Mouse (Mus musculus) C2C12 (cell line): Measurements from ENCODE around the gene Gm15557.

Experiments
- FOSL1 ChIP-seq: IDR thresholded peaks from one replicate; pipeline ENCODE4 v1.8.0; 2011; ENCODE audit warnings: mild to moderate bottlenecking, low read length; ENCODE audit not compliant: poor library complexity, insufficient read depth, severe bottlenecking
- MAX ChIP-seq: IDR thresholded peaks from one replicate; pipeline ENCODE4 v1.6.1; 2011; ENCODE audit warnings: mild to moderate bottlenecking, control low read depth

GRCm38 (mm10) chr2:155940681-155941080 lies at the start of gene Gm15557:
- TF ChIP-seq FOSL1 (no peak), MAX (no peak)
